Mouse (Mus musculus): ENCODE measurements at regions not wholly inside any gene's neighbourhood (a gene's known extent, or its start where the extent isn't known, plus 50 kb on each side); places are given as distances from the start of the nearest gene placed in this dataset.

- DNase-seq (ENCODE audit: low spot score in 2 of 2): no peak
Measured at GRCm38 (mm10) chr8:18311597-18311996, 666.5 kb downstream of the Defb40 start.

- DNase-seq (ENCODE audit: low spot score in 2 of 2): no peak
Measured at GRCm38 (mm10) chr8:18310927-18311326, 667.1 kb downstream of the Defb40 start.

DNA sequence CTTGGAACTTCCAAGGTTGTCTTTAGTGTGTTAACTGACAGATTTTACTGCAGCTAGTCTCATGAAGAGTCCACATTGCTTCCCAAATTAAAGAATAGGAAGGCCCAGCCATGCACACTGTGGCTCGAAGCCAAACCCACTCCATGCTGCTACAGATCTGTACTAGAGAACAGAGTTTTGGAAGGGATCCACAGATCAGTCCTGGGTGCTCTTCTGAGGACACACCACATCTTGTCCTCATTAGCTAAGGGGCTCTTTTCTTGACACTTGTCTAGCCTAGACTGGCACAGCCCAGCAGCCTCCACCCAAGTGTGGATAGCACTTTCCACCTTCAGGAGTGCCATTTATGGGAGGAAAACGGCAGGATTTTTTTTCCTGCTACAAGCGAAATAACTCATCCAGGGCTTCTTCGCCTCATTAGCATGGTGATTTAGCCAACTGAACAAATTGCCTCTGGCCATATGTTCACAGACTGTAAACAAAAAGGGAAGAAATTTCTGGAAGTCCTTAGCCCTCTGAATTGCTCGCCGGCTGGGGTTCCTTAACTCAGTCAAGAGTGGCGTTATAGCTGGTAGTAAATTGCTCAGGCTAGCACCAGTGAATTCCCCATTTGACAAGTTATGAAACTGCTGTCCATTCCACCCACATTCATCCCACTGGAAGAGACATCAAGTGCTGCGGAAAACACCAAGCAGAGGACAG lies 690.4 kb downstream of the Defb40 start:
- DNase-seq (ENCODE audit: low spot score in 2 of 2): no peak

GRCm38 (mm10) chr8:18279932-18280331 lies 698.1 kb downstream of the Defb40 start:
- DNase-seq (ENCODE audit: low spot score in 2 of 2): no peak

- DNase-seq (ENCODE audit: low spot score in 2 of 2): no peak
Measured at GRCm38 (mm10) chr8:18268301-18268700, 709.8 kb downstream of the Defb40 start.

DNA sequence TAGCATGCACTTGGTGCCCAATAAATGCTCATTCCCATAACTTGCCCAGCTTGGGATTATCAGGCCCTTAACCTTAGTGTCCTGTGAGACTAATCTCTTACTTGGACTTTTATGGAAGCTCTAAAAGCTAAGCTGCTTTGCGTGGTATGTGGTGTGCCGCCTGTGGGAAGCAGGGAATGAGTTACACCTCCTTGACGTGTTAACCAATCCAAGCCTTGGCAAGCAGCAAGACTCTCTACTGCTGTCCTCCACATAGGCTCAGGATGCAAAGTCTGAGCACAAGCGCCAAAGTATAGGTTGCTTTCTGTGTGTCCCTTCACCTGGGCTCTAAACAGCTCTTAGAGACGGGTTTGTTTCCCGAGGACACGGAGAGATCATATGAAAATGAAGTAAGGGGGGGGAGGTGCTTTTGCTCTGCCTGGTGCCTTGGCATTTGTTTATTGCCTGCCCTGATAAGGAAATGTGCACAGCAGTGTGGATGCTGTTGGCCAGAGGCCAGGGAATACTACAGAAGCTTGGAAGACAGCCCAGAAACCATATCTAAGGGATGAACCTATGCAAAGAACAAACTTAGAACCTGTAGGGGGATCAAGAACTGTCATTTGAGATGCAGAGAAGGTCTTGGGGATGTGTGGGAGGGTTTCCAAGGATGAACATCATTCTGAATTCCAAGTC lies 719.6 kb downstream of the Defb40 start:
- no peak for DNase-seq (ENCODE audit: low spot score in 2 of 2)

GRCm38 (mm10) chr8:18246299-18246698 lies 731.8 kb downstream of the Defb40 start:
- no peak for DNase-seq (ENCODE audit: low spot score in 2 of 2)

DNA sequence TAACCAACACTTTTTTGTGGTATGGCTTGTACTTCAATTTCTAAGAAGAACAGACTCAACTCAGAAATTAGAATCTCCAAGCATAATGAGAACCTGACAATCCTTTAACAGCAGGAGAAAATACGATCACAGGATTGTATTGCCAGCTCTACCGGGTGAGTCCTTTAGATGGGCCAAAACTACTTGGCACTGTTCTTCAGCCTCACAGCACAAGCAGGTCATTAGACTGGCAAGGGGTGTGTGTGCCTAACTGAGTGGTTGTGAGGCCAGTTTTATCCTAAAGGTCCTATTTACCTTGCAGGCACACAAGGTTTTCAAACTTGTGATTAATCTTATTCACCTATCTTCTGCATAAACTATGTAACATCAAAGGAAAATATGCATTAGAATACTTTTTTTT lies 760.5 kb downstream of the Defb40 start:
- DNase-seq (ENCODE audit: low spot score in 2 of 2): no peak

DNA sequence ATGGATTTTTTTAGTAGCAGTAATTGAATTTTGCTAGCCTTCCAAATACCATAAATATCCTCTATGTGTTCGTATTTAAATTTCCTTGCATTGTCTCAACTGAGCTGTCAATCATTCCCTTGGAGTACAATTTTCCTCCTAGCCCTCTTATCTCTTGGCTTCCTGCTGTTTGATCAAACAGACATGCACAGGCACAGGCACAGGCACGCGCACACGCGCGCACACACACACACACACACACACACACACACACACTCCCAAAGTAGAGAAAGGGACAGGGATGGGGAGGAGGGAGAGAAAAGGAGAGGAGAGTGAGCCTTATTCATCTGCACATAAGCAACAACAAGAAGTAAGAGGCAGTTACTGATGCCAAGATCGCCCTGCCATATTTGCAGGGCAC lies 760.9 kb downstream of the Defb40 start:
- no peak for DNase-seq (ENCODE audit: low spot score in 2 of 2)

DNA sequence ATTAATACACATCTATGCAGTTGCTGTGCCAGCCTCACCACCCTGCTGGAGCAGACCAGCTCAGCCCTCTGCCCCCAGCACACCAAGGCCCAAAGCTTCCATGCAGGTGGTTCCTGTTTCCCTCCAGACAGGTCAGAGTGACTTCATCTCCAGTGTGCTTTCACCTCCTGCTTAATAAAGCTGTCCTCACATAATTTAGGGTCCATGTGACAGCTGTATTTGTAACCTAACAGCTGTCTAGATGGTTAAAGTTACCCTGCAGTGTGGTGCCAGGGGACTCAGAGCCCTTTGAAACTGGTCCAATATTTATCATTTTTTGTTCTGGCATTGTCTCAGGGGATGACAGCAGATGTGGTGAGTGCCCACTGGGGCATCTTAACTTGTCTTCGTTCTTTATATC lies 761.5 kb downstream of the Defb40 start:
- no peak for DNase-seq (ENCODE audit: low spot score in 2 of 2)

DNA sequence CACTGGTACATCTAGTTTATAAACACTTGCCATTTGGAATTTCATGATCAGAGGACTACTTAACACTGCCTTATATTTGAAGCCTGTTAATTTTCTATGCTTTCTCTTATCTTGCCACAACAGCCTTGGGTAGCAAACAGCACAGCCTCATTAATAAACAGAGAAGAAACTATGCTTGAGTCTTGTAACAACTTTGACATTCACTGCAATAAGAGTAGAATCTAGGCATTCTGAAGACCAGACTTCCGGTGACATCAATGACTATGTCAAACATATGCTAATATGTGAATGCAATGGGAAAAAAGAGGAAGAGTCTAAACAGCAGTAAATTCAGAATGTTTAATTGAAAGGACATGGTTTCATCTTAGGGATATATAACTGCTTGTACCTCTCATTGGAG lies 768.0 kb downstream of the Defb40 start:
- no peak for DNase-seq (ENCODE audit: low spot score in 2 of 2)

- DNase-seq (ENCODE audit: low spot score in 2 of 2): no peak
Measured at GRCm38 (mm10) chr8:18208658-18209057, 769.4 kb downstream of the Defb40 start.

DNA sequence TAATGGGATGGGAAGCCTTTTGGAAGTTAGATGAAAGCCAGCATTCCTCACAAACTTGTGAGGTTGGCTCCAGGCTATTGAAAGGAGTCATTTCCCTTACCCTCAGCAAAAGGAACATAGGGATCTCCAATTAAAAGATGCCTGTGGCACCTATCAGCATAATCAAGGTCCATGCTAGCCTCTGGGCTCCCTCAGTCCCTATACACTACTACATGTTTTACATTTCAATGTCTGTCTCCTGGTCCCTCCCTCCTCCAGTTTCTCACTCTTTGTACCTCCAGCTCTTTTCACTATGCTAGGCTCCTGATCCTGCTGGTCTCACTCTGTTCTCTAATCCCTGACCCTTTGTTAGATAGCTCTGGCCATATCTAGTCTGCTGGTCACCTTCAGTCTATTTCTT lies 790.6 kb downstream of the Defb40 start:
- no peak for DNase-seq (ENCODE audit: low spot score in 2 of 2)

DNA sequence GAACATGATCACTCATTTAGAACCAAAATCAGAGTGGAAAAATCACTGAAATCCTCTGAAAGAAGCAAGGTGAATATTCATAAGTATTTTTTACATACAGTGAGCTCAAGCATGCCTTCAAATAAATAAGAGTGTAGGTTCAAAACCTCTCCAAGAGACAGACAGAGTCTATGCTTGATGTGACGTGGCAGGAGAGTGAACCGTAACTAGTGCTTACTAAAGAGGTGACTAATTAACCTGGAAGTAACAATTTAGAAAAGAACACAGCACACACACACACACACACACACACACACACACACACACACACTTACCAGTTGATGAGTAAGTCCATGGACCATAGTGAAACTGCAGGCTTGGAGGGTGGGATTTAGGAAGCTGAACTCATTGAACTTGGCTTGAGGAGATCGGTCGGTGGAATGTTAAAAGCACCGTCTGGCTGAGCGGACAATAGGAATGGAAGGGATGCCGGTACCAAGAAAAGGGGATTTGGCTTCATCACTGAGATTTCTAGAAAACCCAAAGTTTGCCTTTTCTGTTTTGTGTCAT lies 802.4 kb downstream of the Defb40 start:
- DNase-seq (ENCODE audit: low spot score in 2 of 2): no peak

- no peak for DNase-seq (ENCODE audit: low spot score in 2 of 2)
Measured at GRCm38 (mm10) chr8:18158619-18159018, 819.4 kb downstream of the Defb40 start.

- no peak for DNase-seq (ENCODE audit: low spot score in 2 of 2)
Measured at GRCm38 (mm10) chr8:18115333-18116044, 862.6 kb downstream of the Defb40 start.

GRCm38 (mm10) chr8:18113262-18113661 lies 864.8 kb downstream of the Defb40 start:
- DNase-seq (ENCODE audit: low spot score in 2 of 2): no peak

DNA sequence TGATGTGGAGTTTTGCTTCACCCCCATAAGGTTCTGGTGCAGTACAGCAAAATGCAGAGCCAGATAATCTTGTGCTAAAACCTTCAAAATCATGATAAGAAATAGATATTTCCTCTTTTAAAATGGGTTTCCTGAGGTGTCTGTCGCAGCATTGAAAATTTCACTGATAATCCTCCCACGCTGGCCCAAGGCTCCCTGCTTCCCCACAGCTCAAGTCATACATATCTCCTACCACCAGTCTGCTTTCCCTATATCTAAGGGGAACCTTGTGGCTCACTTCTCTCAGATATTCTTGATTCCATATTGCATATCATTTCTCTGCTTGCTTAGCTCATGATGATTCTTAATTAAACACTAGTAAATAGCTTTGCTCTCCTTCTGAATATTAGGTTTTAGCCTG lies 868.6 kb downstream of the Defb40 start:
- no peak for DNase-seq (ENCODE audit: low spot score in 2 of 2)

GRCm38 (mm10) chr8:18106827-18107226 lies 871.2 kb downstream of the Defb40 start:
- no peak for DNase-seq (ENCODE audit: low spot score in 2 of 2)

DNA sequence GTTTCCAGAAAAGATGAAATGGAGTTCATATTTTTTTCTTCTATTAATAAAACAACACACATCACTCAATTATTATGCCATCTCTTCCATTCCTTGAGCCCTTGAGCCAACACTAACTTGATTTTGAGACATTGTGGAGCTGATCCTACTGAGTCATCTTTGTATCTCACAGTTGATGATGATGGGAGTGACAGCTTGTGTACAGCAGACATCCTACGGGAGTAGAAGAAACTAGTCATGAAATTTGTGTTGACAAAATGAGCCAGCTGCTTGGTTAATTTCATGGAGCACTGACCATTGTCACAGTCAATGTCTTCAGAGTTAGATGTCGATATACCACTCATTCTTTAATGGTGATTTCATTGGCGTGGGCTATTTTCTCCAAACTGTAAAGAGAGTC lies 912.6 kb downstream of the Defb40 start:
- DNase-seq (ENCODE audit: low spot score in 2 of 2): no peak

GRCm38 (mm10) chr8:18059526-18059925 lies 918.5 kb downstream of the Defb40 start:
- no peak for DNase-seq (ENCODE audit: low spot score in 2 of 2)

- DNase-seq (ENCODE audit: low spot score in 2 of 2): no peak
Measured at GRCm38 (mm10) chr8:18021196-18021595, 956.9 kb downstream of the Defb40 start.

GRCm38 (mm10) chr8:18007567-18007966 lies 970.5 kb downstream of the Defb40 start:
- DNase-seq (ENCODE audit: low spot score in 2 of 2): no peak
